Mouse (Mus musculus): ENCODE data around the gene Knstrn. TPM values are rescaled to one million over a fixed set of nuclear protein-coding genes. Genes with fewer than 3 reads are reported as not detected.

Knstrn gene
- total and polyA plus RNA-seq, 3 experiments = 0.23 to 0.68 (median 0.64) TPM

- Histone ChIP-seq H3K27me3 (ENCODE audit: control insufficient read depth, insufficient read depth, low read length) (no peaks in the 10 kb centered on the region), H3K9ac (ENCODE audit: low read depth, low read length) (no peak overlapping the region), H3K4me1 (ENCODE audit: control insufficient read depth, insufficient read depth, low read length) (peaks cover 1% of the 10 kb centered on the region; the same call in 1 of the 2 replicates), H3K79me2 (replicated peaks; ENCODE audit: control insufficient read depth, insufficient read depth, low read length) (no peaks in the 10 kb centered on the region), H3K36me3 (ENCODE audit: control insufficient read depth, insufficient read depth, low read length) (no peaks in the 10 kb centered on the region), H3K27ac (no peak overlapping the region), H3K4me3 (no peak overlapping the region)
- TF ChIP-seq POLR2A (IDR thresholded peaks at IDR 0.05; ENCODE audit: insufficient read depth, low read depth, low read length) (no peak), EP300 (IDR thresholded peaks at IDR 0.05; ENCODE audit: insufficient read depth, low read depth, low read length) (no peak), CTCF (IDR thresholded peaks at IDR 0.05) (no peak)
- 81% methylated on average over 4 of the region's 4 CpGs for WGBS
- intact Hi-C loops (cut with DNase I) = loop anchor here (5.0 kb wide), 1 partner anchor 160 kb away; no protein-coding TSS in a partner anchor
- DNase-seq = no peak
These were observed 21.6 kb upstream of the Knstrn start for GRCm38 (mm10) chr2:118792259-118792613.

DNA sequence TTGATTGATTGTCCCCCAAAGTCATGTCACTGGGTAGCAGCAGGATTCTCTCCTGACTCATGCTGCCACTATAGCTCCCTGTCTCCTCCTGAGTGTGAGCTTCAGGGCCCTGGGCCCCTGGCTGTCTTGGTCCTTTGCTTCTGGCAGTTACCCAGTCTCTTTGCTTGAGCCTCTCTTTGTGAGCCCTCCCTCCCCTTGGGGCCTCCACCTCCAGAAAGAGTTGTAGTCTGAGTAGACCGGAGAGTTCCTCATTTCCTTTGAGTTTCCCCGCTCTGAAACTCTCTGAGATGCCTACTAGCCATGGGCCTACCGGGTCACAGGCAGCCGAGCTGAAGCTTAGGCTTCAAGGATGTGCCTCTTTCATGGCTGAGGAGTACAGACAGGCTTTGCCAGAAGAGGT lies 20.2 kb upstream of the Knstrn start:
- Histone ChIP-seq H3K9ac (ENCODE audit: low read depth, low read length) (no peak overlapping the region), H3K36me3 (ENCODE audit: control insufficient read depth, insufficient read depth, low read length) (no peaks in the 10 kb centered on the region), H3K79me2 (replicated peaks; ENCODE audit: control insufficient read depth, insufficient read depth, low read length) (no peaks in the 10 kb centered on the region), H3K4me1 (ENCODE audit: control insufficient read depth, insufficient read depth, low read length) (peaks cover 1% of the 10 kb centered on the region; the same call in 1 of the 2 replicates), H3K27me3 (ENCODE audit: control insufficient read depth, insufficient read depth, low read length) (no peaks in the 10 kb centered on the region), H3K27ac (no peak overlapping the region), H3K4me3 (no peak overlapping the region)
- WGBS = 75% methylated on average over 4 of the region's 4 CpGs
- intact Hi-C loops (cut with DNase I) = loop anchor here (5.0 kb wide), 1 partner anchor 159 kb away; no protein-coding TSS in a partner anchor
- no peak for TF ChIP-seq EP300 (IDR thresholded peaks at IDR 0.05; ENCODE audit: insufficient read depth, low read depth, low read length)
- TF ChIP-seq POLR2A (IDR thresholded peaks at IDR 0.05; ENCODE audit: insufficient read depth, low read depth, low read length) = no peak
- TF ChIP-seq CTCF (IDR thresholded peaks at IDR 0.05) = no peak
- no peak for DNase-seq

GRCm38 (mm10) chr2:118802542-118803118 lies 11.2 kb upstream of the Knstrn start:
- WGBS = 72% methylated on average over 4 of the region's 4 CpGs
- Histone ChIP-seq H3K9ac (ENCODE audit: low read depth, low read length) (no peak overlapping the region), H3K4me1 (ENCODE audit: control insufficient read depth, insufficient read depth, low read length) (peaks cover 2% of the 10 kb centered on the region; the same call in 1 of the 2 replicates), H3K27ac (no peak overlapping the region), H3K79me2 (replicated peaks; ENCODE audit: control insufficient read depth, insufficient read depth, low read length) (no peaks in the 10 kb centered on the region), H3K27me3 (ENCODE audit: control insufficient read depth, insufficient read depth, low read length) (no peaks in the 10 kb centered on the region), H3K4me3 (no peak overlapping the region), H3K36me3 (ENCODE audit: control insufficient read depth, insufficient read depth, low read length) (no peaks in the 10 kb centered on the region)
- no peak for DNase-seq
- intact Hi-C loops (cut with DNase I) = no loop called here
- TF ChIP-seq CTCF (IDR thresholded peaks at IDR 0.05) (no peak), EP300 (IDR thresholded peaks at IDR 0.05; ENCODE audit: insufficient read depth, low read depth, low read length) (no peak), POLR2A (IDR thresholded peaks at IDR 0.05; ENCODE audit: insufficient read depth, low read depth, low read length) (no peak)

- TF ChIP-seq POLR2A (IDR thresholded peaks at IDR 0.05; ENCODE audit: insufficient read depth, low read depth, low read length) (no peak), EP300 (IDR thresholded peaks at IDR 0.05; ENCODE audit: insufficient read depth, low read depth, low read length) (no peak), CTCF (IDR thresholded peaks at IDR 0.05) (no peak)
- H3K36me3 ChIP-seq (ENCODE audit: control insufficient read depth, insufficient read depth, low read length) = no peaks in the 10 kb centered on the region
- H3K4me1 ChIP-seq (ENCODE audit: control insufficient read depth, insufficient read depth, low read length) = peaks cover 2% of the 10 kb centered on the region; the same call in 1 of the 2 replicates
- no peaks in the 10 kb centered on the region for H3K27me3 ChIP-seq (ENCODE audit: control insufficient read depth, insufficient read depth, low read length)
- WGBS = 73% methylated on average over 2 of the region's 2 CpGs
- no peak overlapping the region for H3K9ac ChIP-seq (ENCODE audit: low read depth, low read length)
- no peaks in the 10 kb centered on the region for H3K79me2 ChIP-seq (replicated peaks; ENCODE audit: control insufficient read depth, insufficient read depth, low read length)
- no peak overlapping the region for H3K4me3 ChIP-seq
- H3K27ac ChIP-seq = no peak overlapping the region
- no peak for DNase-seq
- intact Hi-C loops (cut with DNase I) = no loop called here
These were observed 9.3 kb upstream of the Knstrn start for GRCm38 (mm10) chr2:118804474-118804873.

DNA sequence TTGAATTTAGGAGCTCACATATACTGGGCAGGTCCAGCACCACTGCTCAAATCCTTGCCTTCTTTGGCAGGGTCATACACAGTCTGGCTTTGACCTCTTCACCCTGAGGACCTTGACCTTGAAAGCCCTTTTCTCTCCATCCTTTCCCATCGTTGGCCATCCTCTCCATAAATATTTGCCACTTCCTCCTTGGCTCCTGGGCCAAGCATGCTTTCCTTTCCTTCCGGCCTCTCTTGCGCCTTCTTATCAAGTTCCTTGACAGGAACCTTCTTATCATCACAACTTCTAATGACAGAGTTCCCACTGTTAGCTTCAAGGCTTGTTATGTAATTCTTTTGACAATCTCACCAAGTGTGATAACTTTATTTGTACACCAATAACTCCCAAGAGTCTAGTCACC lies 8.7 kb upstream of the Knstrn start:
- Histone ChIP-seq H3K27ac (no peak overlapping the region), H3K4me3 (no peak overlapping the region), H3K79me2 (replicated peaks; ENCODE audit: control insufficient read depth, insufficient read depth, low read length) (no peaks in the 10 kb centered on the region), H3K9ac (ENCODE audit: low read depth, low read length) (no peak overlapping the region), H3K36me3 (ENCODE audit: control insufficient read depth, insufficient read depth, low read length) (no peaks in the 10 kb centered on the region), H3K4me1 (ENCODE audit: control insufficient read depth, insufficient read depth, low read length) (peaks cover 2% of the 10 kb centered on the region; the same call in 1 of the 2 replicates), H3K27me3 (ENCODE audit: control insufficient read depth, insufficient read depth, low read length) (no peaks in the 10 kb centered on the region)
- no peak for TF ChIP-seq CTCF (IDR thresholded peaks at IDR 0.05)
- TF ChIP-seq POLR2A (IDR thresholded peaks at IDR 0.05; ENCODE audit: insufficient read depth, low read depth, low read length) = no peak
- TF ChIP-seq EP300 (IDR thresholded peaks at IDR 0.05; ENCODE audit: insufficient read depth, low read depth, low read length) = no peak
- intact Hi-C loops (cut with DNase I) = no loop called here
- 36% methylated on average over 3 of the region's 3 CpGs for WGBS
- DNase-seq = no peak

- 40% methylated on average over 3 of the region's 3 CpGs for WGBS
- Histone ChIP-seq H3K27ac (no peak overlapping the region), H3K79me2 (replicated peaks; ENCODE audit: control insufficient read depth, insufficient read depth, low read length) (no peaks in the 10 kb centered on the region), H3K36me3 (ENCODE audit: control insufficient read depth, insufficient read depth, low read length) (no peaks in the 10 kb centered on the region), H3K27me3 (ENCODE audit: control insufficient read depth, insufficient read depth, low read length) (no peaks in the 10 kb centered on the region), H3K9ac (ENCODE audit: low read depth, low read length) (no peak overlapping the region), H3K4me3 (no peak overlapping the region), H3K4me1 (ENCODE audit: control insufficient read depth, insufficient read depth, low read length) (peaks cover 2% of the 10 kb centered on the region; the same call in 1 of the 2 replicates)
- TF ChIP-seq POLR2A (IDR thresholded peaks at IDR 0.05; ENCODE audit: insufficient read depth, low read depth, low read length) (no peak), CTCF (IDR thresholded peaks at IDR 0.05) (no peak), EP300 (IDR thresholded peaks at IDR 0.05; ENCODE audit: insufficient read depth, low read depth, low read length) (no peak)
- DNase-seq = no peak
- intact Hi-C loops (cut with DNase I) = no loop called here
These were observed 8.0 kb upstream of the Knstrn start for GRCm38 (mm10) chr2:118805756-118806155.
